Mouse (Mus musculus): Measurements from ENCODE around the gene Cep57. TPM values are rescaled to one million over a fixed set of nuclear protein-coding genes. Genes with fewer than 3 reads are reported as not detected.
"Not testable (repeated sequence)": the region's sequence is repeated elsewhere in the genome, so short reads cannot be mapped to it uniquely, and the experiment has no call there.

The Cep57 gene
- polyA plus RNA-seq, 3 experiments from 2014 or later, result 42.7 to 62.0 (median 49.0) TPM

DNA sequence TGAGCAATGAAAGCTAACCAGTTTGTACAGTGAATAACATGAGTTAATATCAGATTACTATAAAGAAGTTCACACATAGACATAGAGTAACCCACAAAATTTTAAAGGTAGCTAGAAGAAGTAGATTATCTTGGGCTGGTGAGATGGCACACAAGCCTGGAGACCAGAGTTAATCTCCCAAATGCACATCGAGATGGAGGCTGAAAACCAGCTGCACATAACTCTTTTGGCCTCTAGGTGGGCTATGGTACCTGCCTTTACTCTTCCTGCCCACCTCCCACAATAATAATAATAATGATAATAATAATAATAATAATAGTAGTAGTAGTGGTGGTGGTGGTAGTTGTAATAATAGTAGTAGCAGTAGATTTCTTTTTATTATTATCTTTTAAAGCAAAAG lies 32.6 kb downstream of the Cep57 start:
- no peak for ATAC-seq

DNA sequence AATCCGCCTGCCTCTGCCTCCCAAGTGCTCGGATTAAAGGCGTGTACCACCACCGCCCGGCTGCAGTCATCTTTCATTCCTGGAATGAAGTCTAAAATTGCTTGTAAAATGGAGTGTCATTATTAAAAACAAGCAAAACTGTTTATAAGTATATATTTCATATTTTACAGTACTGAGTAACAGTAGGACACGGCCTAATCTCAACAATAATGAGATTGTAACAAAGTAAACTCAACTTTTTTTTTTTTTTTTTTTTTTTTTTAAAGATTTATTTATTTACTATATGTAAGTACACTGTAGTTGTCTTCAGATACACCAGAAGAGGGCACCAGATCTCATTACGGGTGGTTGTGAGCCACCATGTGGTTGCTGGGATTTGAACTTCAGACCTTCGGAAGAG lies 36.0 kb downstream of the Cep57 start:
- not testable (repeated sequence) for ATAC-seq

DNA sequence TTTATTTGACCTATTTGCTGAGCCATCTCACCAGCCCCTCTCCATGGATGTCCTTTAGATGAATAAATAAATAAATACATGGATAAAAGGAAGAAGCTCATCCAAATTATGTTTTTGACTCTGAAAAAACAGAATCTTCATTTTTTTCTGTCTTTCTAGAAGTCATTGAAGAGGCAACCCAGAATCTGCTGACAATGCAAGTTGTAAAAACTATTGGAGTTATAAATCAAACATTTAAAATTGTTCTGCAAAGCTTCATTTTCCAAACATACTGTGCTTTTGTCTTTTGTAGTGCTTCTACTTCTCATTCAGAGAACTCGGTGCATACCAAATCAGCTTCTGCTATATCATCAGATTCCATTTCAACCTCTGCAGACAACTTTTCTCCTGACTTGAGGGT lies 44.9 kb downstream of the Cep57 start:
- ATAC-seq, result no peak

GRCm38 (mm10) chr9:13774732-13775131 lies 52.2 kb downstream of the Cep57 start:
- ATAC-seq, result no peak

GRCm38 (mm10) chr9:13766570-13766969 lies 60.3 kb downstream of the Cep57 start:
- ATAC-seq, result no peak

DNA sequence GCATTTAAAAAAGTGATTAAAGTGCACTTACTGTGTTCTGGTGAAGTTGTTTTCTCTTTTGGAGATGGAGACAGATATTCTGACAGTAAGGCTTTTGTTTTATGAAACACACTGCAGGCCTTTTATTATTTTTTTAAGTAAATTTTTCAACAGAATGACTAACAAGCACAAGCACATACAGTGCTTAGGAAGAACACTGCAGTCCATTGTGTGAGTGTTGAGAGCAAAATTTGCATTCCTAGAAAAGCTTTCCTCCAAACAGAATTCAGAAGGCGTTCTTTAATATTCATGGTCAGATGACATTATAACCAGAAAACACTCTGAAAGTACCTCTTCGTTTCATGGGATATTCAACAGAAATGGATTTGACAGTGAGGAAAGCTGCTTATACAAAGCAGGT lies 61.3 kb downstream of the Cep57 start:
- ATAC-seq, result no peak

DNA sequence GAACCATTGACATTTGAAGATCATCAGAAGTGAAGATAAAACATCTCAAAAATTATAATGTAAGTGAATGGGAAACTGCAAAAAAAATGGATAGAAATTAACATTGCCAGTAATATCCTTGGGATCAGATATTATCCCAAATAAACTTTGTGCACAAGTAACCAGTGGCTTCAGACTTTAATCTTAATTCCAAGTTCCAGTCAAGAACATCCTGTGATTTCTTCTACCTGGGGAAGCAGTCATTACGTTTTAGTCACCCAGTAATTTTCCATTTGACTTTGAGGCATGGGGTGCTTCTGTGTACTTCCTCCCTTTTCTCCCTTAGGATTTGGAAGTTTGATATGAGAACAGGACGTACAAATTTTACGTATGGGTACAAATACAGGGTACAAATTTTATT lies 66.5 kb downstream of the Cep57 start:
- no peak for ATAC-seq

Other genes with a start within 250 kb of the Cep57 start
- 10 to 100 TPM; 22.9 to 35.0 (median 34.2) TPM for gene Mtmr2, start 78.7 kb downstream of the Cep57 start, polyA plus RNA-seq (2017; shearing (Covaris generic))
- 10 to 100 TPM; 14.3 to 20.9 (median 14.6) TPM for gene Fam76b, start 609 bp upstream of the Cep57 start, polyA plus RNA-seq (2017; shearing (Covaris generic))

Measured in inflammation-experienced regulatory T-cells, adult 6 months (primary cell).